Mouse (Mus musculus) midbrain, postnatal 0 days (tissue): Measurements from ENCODE around the gene Dsn1. TPM values are rescaled to one million over a fixed set of nuclear protein-coding genes. Genes with fewer than 3 reads are reported as not detected.

ENCODE experiments used
- ATAC-seq: fragments of 200-750 bp; cut with Nextera tagmentation; 2 replicates; pipeline ENCODE4 v1.8.0; 2017; ENCODE audit warnings: moderate number of reproducible peaks, mild to moderate bottlenecking, moderate TSS enrichment, moderate library complexity; ENCODE audit not compliant: low FRiP score
- DNase-seq: peaks from one replicate; pipeline ENCODE4 v3.0.0-alpha.2; 2015; ENCODE audit warnings: low spot score
- H3K27ac ChIP-seq: fragments of 300-500 bp; sonication (generic); 2 replicates; pipeline ENCODE4 v1.5.1; 2014; ENCODE audit warnings: low read depth, mild to moderate bottlenecking, low read length, mixed read lengths
- H3K27me3 ChIP-seq: fragments of 300-500 bp; sonication (generic); 2 replicates; pipeline ENCODE4 v1.6.1; 2014; ENCODE audit warnings: low read length, control low read depth, mixed read lengths; ENCODE audit not compliant: insufficient read depth
- H3K36me3 ChIP-seq: fragments of 300-500 bp; sonication (generic); 2 replicates; pipeline ENCODE4 v1.6.1; 2014; ENCODE audit warnings: low read length, control low read depth, mixed read lengths; ENCODE audit not compliant: insufficient read depth
- H3K4me1 ChIP-seq: fragments of 300-500 bp; sonication (generic); 2 replicates; pipeline ENCODE4 v1.6.1; 2014; ENCODE audit warnings: mild to moderate bottlenecking, control low read depth, antibody characterized with exemption, low read length, mixed read lengths; ENCODE audit not compliant: insufficient read depth
- H3K4me2 ChIP-seq: fragments of 300-500 bp; sonication (generic); 2 replicates; pipeline ENCODE4 v1.6.1; 2014; ENCODE audit warnings: low read depth, mild to moderate bottlenecking, low read length, mixed read lengths; ENCODE audit not compliant: poor library complexity, severe bottlenecking
- H3K4me3 ChIP-seq: fragments of 300-500 bp; sonication (generic); 2 replicates; pipeline ENCODE4 v1.5.1; 2014; ENCODE audit warnings: low read depth, mild to moderate bottlenecking, low read length, moderate library complexity
- H3K9ac ChIP-seq: fragments of 300-500 bp; sonication (generic); replicated peaks from 2 replicates; pipeline ENCODE4 v1.6.1; 2014; ENCODE audit warnings: mild to moderate bottlenecking, low read length, moderate library complexity, mixed read lengths; ENCODE audit not compliant: poor library complexity, severe bottlenecking
- H3K9me3 ChIP-seq: fragments of 300-500 bp; sonication (generic); 2 replicates; pipeline ENCODE4 v1.6.1; 2016; ENCODE audit warnings: low read length, control low read depth
- CTCF ChIP-seq: IDR thresholded peaks from 2 replicates; pipeline ENCODE4 v1.5.1; 2016; ENCODE audit warnings: antibody characterized with exemption, mild to moderate bottlenecking
- WGBS: fragments of 180-500 bp; shearing (Covaris S2); extraction: QIAGEN DNeasy Blood & Tissue Kit; methylation state at CpG from one replicate; pipeline ENCODE4 v1.1.7; 2014; 5-methylcytosine and 5-hydroxymethylcytosine counted together
- polyA plus RNA-seq: library from polyadenylated mRNA; unstranded; fragments of >200 nt; fragmentation: Nextera tagmentation; extraction: Ambion mirVana; gene quantifications from 2 replicates; pipeline ENCODE4 v1.2.1, GENCODE M21; 2015
- total RNA-seq: library from RNA; depleted of rRNA; stranded (reverse); fragments of >200 nt; gene quantifications from 2 replicates; pipeline ENCODE4 v1.2.3, GENCODE M21; 2014

The Dsn1 gene
- total and polyA plus RNA-seq, 2 experiments from 2014 or later = 7.8 to 8.8 TPM

DNA sequence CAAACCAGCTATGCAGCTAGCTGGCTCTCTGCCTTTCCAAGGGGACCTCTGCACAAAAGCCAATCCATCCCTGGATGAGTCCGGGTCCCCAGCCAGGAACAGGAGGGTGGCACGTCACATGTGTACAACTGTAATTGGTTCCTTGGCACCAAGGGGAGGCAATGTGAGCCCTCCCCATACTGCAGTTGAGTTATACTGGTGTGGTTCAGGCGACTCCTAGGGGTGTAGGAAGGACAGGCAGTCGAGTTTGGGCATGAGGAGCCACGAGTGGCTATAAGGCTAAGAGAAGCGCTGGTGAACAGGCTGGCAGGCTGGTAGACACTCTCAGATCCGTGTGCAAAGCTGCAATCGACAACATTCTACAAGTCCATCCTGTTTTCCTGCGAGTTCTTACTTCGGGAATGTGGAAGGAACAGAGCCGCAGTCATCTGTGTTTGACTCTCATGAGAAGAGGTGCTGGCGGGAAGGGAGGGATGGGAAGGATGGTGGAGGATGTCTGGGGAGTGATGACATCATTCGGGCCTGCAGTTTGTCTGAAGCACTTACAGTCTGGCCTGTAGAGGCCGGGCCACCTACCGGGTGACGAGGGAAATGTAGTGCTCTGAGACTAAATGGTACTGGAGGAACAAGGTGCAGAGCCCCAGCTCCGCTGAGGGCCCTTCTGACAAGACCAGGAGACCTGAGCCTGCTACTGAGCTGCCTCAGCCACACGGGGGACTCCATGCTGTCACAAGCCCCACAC lies 9.7 kb upstream of the Dsn1 start:
- ATAC-seq (no peak), DNase-seq (no peak)
- no peaks in the 10 kb centered on the region for H3K27me3 ChIP-seq
- peaks cover 57% of the 10 kb centered on the region for H3K36me3 ChIP-seq
- no peaks in the 10 kb centered on the region for H3K4me1 ChIP-seq
- H3K4me2 ChIP-seq = no peak overlapping the region
- WGBS = 88% methylated on average over 18 of the region's 18 CpGs
- no peak overlapping the region for H3K4me3 ChIP-seq
- no peak overlapping the region for H3K9ac ChIP-seq
- no peak; the same call in 1 of the 2 replicates for TF ChIP-seq CTCF
- H3K9me3 ChIP-seq = no peaks in the 10 kb centered on the region
- H3K27ac ChIP-seq = no peak overlapping the region

DNA sequence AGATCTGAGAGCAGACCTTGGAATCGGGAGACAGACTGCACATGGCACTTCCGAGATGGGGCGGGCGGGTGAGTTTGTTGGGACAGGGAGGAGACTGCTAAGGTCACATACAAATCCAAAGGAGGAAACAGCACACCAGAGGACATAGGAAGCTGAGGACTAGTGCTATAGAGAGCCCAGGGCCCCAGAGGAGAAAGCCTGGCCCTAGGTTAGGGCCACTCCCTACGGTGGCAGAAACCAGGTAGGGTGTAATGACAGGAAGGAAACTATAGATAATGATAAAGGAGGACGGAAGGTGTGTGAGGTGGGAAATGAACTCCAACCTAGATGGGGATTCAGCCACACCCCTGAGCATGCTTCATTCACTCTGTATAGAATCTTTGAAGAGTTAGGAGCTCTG lies 5.4 kb upstream of the Dsn1 start:
- H3K4me3 ChIP-seq = no peak overlapping the region
- WGBS = 92% methylated on average over 6 of the region's 6 CpGs
- H3K4me1 ChIP-seq = 0 out of 2 replicates have a peak, but pooled peaks cover 1% of the 10 kb centered on the region
- ATAC-seq (no peak), DNase-seq (no peak)
- peaks cover 23% of the 10 kb centered on the region for H3K36me3 ChIP-seq
- no peak overlapping the region for H3K4me2 ChIP-seq
- no peak for TF ChIP-seq CTCF
- H3K27ac ChIP-seq = no peak overlapping the region
- no peaks in the 10 kb centered on the region for H3K27me3 ChIP-seq
- H3K9ac ChIP-seq = no peak overlapping the region
- no peaks in the 10 kb centered on the region for H3K9me3 ChIP-seq

DNA sequence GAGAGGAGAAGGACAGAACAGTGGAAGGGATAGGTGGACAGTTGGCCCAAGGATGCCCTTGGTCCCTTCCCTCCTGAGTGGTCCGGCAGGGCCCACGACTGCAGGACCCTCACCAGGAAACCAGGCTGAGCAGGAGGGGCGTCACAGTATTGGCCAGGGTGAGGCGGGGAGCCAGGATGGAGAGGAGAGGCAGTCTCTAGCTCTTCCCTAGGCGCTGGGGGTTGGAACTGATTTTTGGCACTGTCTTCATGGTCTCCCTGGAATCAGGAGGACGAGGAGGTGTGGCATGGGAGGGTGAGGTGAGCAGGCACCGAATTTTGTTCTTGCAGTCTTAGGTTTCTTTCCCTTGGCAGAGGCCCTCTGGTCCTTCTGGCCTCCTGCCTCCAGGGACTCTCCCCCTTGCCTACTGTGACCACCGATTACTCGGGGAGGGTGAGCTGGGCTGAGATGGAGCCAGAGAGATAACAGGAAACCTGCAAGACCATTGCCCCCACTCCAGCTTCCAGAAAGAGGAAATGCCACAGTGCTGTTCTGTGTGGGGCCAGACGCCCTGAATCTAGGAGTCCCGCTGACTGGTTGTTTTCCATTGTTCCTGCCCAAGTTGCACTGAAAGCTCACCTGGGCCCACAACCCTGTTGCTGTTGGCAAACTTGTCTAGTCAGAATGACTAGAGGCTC lies 3.8 kb upstream of the Dsn1 start:
- H3K4me1 ChIP-seq = peaks cover 6% of the 10 kb centered on the region; the same call in 1 of the 2 replicates
- H3K4me2 ChIP-seq = no peak overlapping the region
- no peaks in the 10 kb centered on the region for H3K27me3 ChIP-seq
- peaks cover 7% of the 10 kb centered on the region for H3K36me3 ChIP-seq
- TF ChIP-seq CTCF = no peak
- no peak overlapping the region for H3K9ac ChIP-seq
- no peaks in the 10 kb centered on the region for H3K9me3 ChIP-seq
- WGBS = 69% methylated on average over 10 of the region's 11 CpGs
- no peak overlapping the region for H3K4me3 ChIP-seq
- ATAC-seq (no peak), DNase-seq (peak; percentile 29)
- H3K27ac ChIP-seq = no peak overlapping the region

DNA sequence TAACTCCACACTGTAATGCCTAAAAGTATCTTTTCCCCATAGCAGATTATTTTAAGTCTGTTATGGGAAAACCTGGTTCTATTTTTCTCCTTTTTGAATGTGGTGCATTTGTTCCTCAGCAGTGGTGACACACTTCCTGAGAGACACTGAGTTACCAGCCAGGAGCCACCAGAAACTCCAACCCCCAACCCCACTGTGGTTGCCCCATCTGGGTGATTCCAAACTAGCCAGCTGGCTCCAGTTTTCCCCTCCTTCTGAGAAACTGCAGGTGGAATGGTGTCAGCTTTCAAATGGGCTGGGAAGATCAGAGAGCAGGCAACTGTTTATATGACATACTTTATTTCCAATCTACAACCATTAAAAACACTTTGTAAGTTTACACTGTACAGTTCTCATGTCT lies 3.2 kb upstream of the Dsn1 start:
- Histone ChIP-seq H3K27ac (no peak overlapping the region), H3K4me3 (no peak overlapping the region), H3K36me3 (peaks cover 2% of the 10 kb centered on the region), H3K27me3 (no peaks in the 10 kb centered on the region), H3K4me2 (no peak overlapping the region), H3K4me1 (peaks cover 6% of the 10 kb centered on the region; the same call in 1 of the 2 replicates), H3K9me3 (no peaks in the 10 kb centered on the region), H3K9ac (no peak overlapping the region)
- DNase-seq (no peak), ATAC-seq (no peak)
- no peak for TF ChIP-seq CTCF

DNA sequence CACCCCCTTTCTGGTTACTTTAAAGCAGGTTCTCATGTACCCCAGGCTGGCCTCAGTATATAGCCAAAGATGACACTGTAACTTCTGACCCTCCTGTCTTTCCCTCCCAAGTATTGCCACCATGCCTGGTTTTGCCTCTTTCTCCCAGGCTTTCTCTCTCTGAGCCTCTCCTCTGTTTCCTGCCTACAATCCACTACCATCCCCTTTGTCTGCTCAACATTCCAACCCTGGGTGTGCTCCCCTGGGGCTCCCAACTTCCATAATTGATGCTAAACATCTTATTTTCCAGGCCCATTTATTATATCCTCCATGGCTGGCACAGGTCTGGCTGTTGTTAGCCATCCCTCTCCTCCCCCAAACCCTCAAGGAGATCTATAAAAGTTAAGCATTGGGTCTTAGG lies 1.6 kb upstream of the Dsn1 start:
- H3K4me1 ChIP-seq = peaks cover 6% of the 10 kb centered on the region; the same call in 1 of the 2 replicates
- H3K36me3 ChIP-seq = no peaks in the 10 kb centered on the region
- ATAC-seq (no peak), DNase-seq (no peak)
- H3K9me3 ChIP-seq = no peaks in the 10 kb centered on the region
- no peaks in the 10 kb centered on the region for H3K27me3 ChIP-seq
- H3K4me2 ChIP-seq = no peak overlapping the region
- no peak overlapping the region for H3K4me3 ChIP-seq
- H3K27ac ChIP-seq = no peak overlapping the region
- no peak overlapping the region for H3K9ac ChIP-seq
- no peak for TF ChIP-seq CTCF

DNA sequence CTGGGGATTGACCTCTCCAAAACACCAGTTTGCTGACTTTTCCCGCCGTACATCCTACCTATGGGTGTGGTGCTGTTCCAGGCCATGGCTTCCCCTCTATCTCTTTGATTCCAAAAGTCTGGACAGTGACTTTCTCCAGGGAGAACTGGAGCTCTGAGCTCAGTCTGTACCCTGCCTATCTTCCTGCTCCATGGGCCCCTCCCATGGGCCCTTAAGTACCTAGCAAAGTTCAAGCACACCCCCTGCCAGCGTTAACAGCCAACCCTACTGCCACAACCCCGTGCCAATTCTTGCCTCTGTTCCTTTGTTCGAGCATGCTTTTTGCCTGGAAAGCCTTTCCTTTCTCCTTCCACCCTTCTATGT lies 261 bp upstream of the Dsn1 start:
- peak; percentile 7; the same call in 1 of the 2 replicates for ATAC-seq
- WGBS = 35% methylated on average over 5 of the region's 5 CpGs

More for the DNA sequence above, 261 bp upstream of the Dsn1 start:
- Histone ChIP-seq H3K4me2 (peak overlapping the region; percentile 99), H3K4me3 (peak overlapping the region; percentile 57), H3K36me3 (no peaks in the 10 kb centered on the region), H3K27me3 (no peaks in the 10 kb centered on the region), H3K27ac (peak overlapping the region; percentile 70), H3K4me1 (peaks cover 6% of the 10 kb centered on the region; the same call in 1 of the 2 replicates), H3K9ac (peak overlapping the region; percentile 67), H3K9me3 (no peaks in the 10 kb centered on the region)
- DNase-seq = no peak
- TF ChIP-seq CTCF = no peak
